Mouse (Mus musculus) monocyte, adult 5-6 weeks (primary cell): Measurements from ENCODE around the gene Mrgpre. TPM values are rescaled to one million over a fixed set of nuclear protein-coding genes. Genes with fewer than 3 reads are reported as not detected.

Experiments
- ATAC-seq: fragments of 153-309, 156-312 bp; replicated peaks from 2 replicates; pipeline ENCODE4 v1.8.0; 2017; ENCODE audit warnings: mild to moderate bottlenecking; ENCODE audit not compliant: low TSS enrichment, insufficient number of reproducible peaks, severe bottlenecking, poor library complexity, low FRiP score
- total RNA-seq: library from RNA; stranded (forward); fragments of 200-1000, 200-491, 200-594 nt; gene quantifications from 3 replicates; pipeline ENCODE4 v1.2.3, GENCODE M21; 2017

Gene Mrgpre
- total RNA-seq, 1 experiment from 2014 or later, result 0.29 TPM

GRCm38 (mm10) chr7:143749045-143749444 is 35.3 kb downstream of the Mrgpre start:
- ATAC-seq, result no peak

GRCm38 (mm10) chr7:143748041-143748868 is 36.0 kb downstream of the Mrgpre start:
- ATAC-seq, result peak; percentile 56; the same call in 1 of the 2 replicates

- no peak for ATAC-seq
Observed at GRCm38 (mm10) chr7:143740653-143741052, 43.6 kb downstream of the Mrgpre start.

GRCm38 (mm10) chr7:143739511-143740461 is 44.5 kb downstream of the Mrgpre start:
- ATAC-seq, result no peak

GRCm38 (mm10) chr7:143738601-143739006 is 45.7 kb downstream of the Mrgpre start:
- ATAC-seq, result no peak

- ATAC-seq, result no peak
Observed at GRCm38 (mm10) chr7:143738194-143738593, 46.1 kb downstream of the Mrgpre start.

GRCm38 (mm10) chr7:143733746-143734145 is 50.6 kb downstream of the Mrgpre start:
- ATAC-seq, result no peak

GRCm38 (mm10) chr7:143729886-143730285 is 54.4 kb downstream of the Mrgpre start:
- no peak for ATAC-seq

Other genes with a start within 250 kb of the Mrgpre start
- gene Nap1l4, start 235.4 kb downstream of the Mrgpre start, total RNA-seq, result 121 to 136 TPM (median 124 TPM) in 3 replicates
- gene Cars, start 184.4 kb downstream of the Mrgpre start, total RNA-seq, result 19.9 to 54.1 TPM (median 40.4 TPM) in 3 replicates
- 4.9 to 8.9 TPM (median 8.1 TPM) in 3 replicates for gene Tnfrsf26, start 155.8 kb downstream of the Mrgpre start, total RNA-seq
- 0.57 to 1.9 TPM (median 0.68 TPM) in 3 replicates for gene Tnfrsf22, start 134.8 kb downstream of the Mrgpre start, total RNA-seq
- 0.58 to 1.1 TPM in 2 of 3 replicates, not detected in the other for gene Tnfrsf23, start 98.6 kb downstream of the Mrgpre start, total RNA-seq
- 16.1 to 49.9 TPM (median 22.0 TPM) in 3 replicates for gene Osbpl5, start 27.5 kb downstream of the Mrgpre start, total RNA-seq
- gene Mrgprg, start 17.5 kb downstream of the Mrgpre start, total RNA-seq, result not detected in 3 replicates
- 9.3 to 24.7 TPM (median 20.9 TPM) in 3 replicates for gene Nadsyn1, start 38.3 kb upstream of the Mrgpre start, total RNA-seq
- gene Dhcr7, start 38.6 kb upstream of the Mrgpre start, total RNA-seq, result 1.4 to 9.9 TPM (median 3.2 TPM) in 3 replicates
- gene Gm498, start 82.3 kb upstream of the Mrgpre start, total RNA-seq, result not detected in 3 replicates
- gene Shank2, start 217.4 kb upstream of the Mrgpre start, total RNA-seq, result 0.10 TPM in 1 of 3 replicates, not detected in the others